Mouse (Mus musculus) CD4-positive helper T cell, adult 2 months (primary cell): ENCODE measurements around the gene Slc26a3.
"Not testable (repeated sequence)": the region's sequence is repeated elsewhere in the genome, so short reads cannot be mapped to it uniquely, and the experiment has no call there.

Experiments
- DNase-seq: peaks from one replicate; pipeline ENCODE4 v3.0.0-alpha.2; 2012; ENCODE audit warnings: low read depth, missing footprints, low spot score

Slc26a3 gene

DNA sequence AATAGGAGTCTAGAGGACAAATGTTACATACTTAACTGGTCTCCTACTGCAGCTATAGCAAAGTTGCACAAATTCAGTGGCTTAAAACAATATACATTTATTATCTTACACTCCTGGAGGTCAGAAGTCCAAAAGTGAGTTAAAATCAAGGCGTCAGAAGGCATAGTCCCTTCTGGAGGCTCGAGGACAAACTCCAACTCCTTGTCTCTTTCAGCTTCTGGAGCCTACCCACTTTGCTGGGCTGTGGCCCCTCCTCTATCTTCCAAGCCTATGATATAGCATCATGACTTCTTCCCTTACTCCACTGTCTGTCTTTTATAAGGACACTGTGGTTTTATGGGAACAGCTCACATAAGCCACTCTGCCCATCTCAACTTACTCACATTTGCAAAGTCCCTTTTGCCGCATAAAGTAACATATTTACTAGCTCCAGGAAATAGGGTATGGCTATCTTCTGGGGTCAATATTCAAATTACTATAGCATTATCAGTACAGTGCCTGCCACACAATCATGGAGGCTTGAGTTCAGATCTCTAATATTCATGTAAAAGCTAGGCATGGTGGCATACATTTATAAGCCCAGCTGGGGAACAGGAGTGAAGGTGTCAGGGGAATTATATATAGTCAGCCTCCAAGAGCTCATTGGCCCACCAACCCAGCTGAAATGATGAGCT, 31.4 kb downstream of the Slc26a3 start:
- DNase-seq, result no peak

DNA sequence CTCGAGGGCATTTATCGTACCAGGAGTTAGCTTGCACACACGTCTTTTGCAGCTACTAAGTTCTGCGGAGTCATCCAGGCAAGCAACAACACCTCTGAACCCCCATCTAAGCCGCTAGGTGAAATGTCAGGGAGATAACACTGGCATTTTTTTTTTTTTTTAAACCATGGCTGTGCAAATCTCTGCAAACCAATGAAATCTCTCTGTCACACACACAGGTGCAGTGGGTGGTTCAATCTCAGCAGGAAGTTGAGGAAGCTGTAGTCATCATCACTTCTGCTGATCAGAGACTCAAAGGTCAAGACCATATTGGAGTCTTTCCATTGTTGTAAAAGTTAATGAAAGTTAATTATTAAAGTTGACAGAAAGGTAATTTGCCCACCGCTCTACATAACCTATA, 47.1 kb downstream of the Slc26a3 start:
- no peak for DNase-seq

DNA sequence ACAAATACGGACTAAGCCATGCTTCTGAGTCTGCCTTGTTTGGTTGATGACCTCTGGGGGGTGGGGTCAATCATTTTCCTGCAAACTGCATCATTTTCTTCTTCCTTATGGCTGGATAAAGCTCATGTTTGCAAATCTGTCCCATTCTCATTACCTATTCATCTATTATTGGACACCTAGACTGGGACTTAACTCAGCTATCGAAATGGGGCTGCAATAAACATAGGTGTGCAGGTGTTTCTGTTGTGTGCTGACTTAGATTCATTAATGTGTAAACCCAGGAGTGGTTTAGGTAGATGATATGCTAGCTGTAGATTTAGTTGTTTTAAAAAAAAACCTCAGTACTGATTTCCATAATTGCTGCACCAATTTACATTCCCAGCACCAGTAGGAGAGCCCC, 48.9 kb downstream of the Slc26a3 start:
- DNase-seq, result no peak

DNA sequence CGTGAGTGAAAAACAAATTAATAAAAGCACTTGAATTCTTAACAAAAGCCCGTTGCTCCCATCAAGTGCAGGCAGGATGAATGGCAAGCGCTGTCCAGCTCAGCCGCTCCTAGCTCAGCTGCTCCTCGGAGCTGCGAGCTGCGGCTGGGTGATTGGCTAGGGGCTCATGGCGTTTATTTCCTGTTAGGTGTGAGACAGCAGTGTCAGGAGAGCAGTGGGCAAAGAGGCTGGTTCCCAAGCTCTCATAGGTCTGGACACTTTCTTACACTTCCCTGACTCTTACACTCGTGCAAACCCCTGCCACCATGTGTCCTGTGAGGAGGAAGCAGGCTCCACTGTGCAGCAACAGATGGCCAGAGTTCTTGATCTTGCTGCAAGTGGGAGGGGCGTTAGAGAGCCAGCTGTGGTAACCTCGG, 53.5 kb downstream of the Slc26a3 start:
- DNase-seq, result no peak

DNA sequence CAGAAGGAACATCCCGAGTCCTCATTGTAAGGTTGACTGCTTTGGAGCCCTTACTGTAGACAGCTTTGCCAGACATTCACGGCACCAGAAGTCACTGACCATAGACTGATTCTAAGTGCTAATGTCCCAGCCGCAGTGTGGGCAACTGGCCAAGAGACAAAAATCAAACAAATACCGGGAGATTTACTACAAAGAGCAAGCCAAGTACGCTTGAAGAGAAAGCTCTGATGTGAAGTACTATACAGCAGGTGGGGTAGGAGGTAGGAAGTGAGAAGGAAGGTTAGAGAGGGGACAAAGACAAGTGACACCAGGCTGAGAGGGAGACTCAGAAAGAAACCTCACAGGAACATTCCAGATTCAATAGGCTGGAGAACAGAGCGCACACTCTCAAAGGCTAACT, 54.2 kb downstream of the Slc26a3 start:
- no peak for DNase-seq

DNA sequence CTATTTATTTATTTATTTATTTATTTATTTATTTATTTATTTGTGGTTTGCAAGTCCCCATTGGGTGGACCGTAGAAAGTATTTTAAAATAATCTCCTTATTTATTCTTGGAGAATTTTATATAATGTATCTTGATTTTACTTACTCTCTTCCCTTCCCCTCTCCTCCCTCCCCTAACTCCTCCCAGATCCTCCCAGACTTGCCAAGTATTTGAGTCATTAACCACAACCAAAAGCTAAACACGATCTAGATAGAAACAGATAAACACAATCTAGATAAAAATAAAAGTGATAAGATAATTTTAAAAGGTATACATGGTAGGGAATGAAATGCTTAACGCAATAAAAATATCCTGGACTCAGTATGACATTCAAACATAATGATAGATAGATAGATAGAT, 58.7 kb downstream of the Slc26a3 start:
- no peak for DNase-seq

DNA sequence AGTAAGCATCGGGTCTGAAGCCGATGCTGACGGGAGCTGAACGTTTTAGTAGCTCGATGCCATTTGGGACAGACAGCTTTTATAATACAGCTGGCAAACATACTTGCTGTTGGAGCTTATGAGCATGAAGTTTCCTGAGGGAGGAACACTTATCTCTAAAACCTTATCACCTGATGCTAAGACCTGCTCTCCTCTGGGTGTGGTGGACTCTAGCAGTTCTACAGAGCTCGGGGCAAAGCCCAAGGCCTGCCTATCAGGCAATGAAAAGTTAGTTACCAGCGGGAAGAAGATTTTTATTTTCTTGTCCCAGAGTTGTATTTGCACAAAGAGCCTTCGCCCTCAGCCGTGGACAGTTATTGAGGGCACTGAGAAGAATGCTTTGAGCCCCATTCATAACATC, 65.6 kb downstream of the Slc26a3 start:
- DNase-seq, result no peak

DNA sequence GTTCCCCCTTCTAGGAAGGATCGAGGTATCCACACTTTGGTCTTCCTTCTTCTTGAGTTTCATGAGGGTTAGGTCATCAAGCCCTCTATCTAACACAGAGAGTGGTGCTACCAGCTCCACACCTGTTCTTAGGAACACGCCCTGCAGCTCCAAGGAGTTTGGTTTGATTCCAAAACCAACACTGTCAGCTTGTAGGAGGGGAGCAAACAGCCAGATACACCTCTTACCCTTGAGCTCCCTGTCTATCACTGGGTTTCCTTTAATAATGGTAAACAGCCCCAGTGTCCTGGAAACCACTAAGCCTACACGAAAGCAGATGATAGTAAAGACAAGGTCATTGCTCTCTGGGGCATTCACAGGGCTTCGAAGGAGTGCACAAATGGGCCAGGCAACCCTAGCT, 67.8 kb downstream of the Slc26a3 start:
- no peak for DNase-seq

DNA sequence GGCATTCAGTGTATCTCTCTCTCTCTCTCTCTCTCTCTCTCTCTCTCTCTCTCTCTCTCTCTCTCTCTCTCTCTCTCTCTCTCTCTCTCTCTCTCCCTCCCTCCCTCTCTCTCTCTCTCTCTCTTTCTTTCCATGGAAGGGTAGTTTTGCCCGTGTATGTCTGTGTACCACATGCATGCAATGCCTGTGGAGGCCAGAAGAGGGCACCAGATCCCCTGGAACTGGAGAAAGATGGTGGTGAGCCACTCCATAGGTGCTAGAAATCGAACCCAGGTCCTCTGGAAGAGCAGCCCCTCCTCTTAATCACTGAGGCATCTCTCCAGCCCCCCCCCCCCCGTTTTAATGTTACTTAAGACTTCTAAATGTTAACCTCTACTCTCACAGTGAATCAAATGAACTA, 69.6 kb downstream of the Slc26a3 start:
- DNase-seq, result peak; percentile 9

DNA sequence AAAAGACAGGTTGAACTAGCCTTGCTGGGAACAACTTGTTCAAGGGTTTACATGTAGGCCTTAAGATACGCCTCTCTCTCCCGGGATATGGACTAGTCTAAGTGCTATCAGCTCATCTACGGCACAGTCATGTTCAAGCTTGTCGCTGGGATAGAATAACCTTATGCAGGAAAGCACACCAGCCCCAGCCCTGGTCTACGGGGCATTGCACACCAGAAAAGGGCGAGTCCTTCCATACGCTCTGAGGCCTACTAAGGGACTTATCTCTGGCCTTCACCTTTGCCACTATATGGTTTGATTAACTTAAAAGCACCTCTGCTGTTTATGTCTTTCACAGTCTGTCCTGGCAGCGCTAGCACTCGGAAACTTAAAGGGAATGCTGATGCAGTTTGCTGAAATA, 70.7 kb downstream of the Slc26a3 start:
- no peak for DNase-seq

DNA sequence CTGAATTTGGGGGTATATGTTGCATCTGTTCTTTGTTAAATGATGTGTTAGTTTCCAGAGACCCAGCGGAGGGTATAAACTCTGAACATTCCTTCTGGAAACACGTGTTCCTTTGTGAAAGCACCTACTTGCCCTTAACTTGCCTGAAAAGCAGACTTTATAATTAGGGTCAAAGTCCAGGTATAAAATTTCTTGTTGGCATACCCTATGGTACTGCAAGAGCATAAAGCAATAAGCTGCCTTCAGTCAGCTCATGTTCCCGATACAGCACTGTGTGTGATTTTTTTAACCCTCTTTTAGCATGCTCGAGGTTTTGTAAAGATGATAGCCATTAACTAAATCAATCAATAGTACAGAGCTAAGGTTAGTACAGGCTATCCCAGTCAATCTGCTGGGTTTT, 71.9 kb downstream of the Slc26a3 start:
- DNase-seq, result no peak

DNA sequence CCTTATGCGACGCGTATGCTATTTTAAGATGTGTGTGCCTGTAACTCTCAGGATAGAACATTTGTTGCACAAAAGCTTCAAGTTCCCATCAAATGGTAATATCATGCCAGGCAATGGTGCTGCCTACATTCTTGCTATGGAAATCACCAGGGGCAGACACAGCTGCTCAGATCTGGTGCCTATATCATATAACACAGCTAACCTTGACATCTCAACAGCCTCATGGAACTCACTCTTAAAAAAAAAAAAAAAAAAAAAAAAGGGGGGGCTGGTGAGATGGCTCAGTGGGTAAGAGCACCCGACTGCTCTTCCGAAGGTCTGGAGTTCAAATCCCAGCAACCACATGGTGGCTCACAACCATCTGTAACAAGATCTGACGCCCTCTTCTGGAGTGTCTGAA, 87.5 kb downstream of the Slc26a3 start:
- not testable (repeated sequence) for DNase-seq

DNA sequence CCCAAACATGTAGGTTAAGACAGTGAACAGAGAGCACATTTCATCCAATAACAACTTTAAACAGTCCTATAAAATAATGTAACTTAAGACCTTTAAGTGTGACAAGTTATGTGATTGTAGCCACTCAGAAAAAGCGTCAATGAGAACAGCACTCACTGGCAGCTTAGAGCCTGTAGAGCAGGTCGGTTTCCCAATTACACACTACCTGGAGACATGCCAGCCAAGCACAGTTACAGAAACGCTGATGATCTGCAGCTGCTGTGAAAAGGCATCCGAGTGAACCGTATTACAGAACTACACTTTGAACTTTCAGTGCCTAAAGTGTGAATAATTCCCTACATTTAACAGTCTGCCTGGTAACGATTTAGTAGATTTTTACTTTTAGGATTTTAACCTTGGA, 95.8 kb downstream of the Slc26a3 start:
- no peak for DNase-seq

DNA sequence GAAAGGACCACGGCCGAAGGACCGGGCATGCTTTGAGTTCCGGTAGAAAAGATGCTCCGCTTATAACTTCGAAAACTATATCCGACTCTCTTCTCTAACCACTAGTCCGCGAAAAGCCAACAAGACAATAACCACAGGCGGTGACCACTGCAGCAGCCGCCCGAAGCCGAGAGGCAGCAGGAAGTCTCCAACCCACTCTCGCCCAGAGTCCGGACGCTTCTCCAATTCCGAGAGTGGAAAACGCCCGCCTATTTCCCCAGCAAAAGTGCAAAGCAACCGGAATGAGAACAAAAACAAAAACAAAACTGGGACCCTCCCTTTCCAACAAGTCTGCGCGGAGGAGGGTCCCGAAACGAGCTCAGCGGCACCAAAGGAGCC, 108.3 kb downstream of the Slc26a3 start:
- DNase-seq, result no peak

DNA sequence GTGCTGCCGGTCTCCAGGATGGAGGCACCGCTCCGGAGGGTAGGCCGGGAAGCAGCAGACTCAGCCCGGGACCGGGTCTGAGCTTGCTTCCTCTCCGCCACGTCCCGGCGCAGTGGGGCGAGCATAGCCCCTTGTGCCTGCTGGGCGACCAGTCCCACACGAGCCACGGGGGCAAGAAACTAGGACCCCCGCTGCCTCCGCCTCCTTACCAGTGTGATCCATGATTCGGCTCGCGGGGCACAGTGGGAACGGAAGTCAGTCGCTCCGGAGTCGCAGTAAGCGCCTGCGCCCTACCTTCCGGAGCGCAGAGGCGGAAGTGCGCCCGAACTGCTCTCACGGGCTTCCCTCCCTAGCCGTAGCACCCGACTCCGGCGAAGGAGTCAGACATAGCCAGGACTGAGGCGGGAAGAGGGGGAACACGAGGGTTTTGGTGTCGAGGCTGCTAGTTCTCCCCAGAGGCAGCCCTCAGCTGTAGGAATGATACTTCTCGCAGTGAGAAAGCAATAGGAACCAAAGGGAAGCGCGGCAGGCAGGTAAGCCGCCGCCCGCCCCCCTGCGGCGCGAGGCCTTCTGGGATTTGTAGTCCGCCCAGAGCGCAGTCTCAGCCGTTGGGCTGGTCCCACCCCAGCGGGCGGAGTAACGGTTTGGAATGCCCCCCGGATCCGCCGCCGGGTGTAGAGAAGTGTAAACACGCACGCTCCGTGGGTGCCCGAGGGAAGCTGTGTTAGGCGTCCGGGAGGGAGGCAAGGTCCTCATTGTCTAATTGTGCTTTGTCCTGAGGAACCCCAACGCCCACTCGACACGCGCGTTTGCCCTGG, 108.9 kb downstream of the Slc26a3 start, which contains the start of gene Cbll1:
Gene Cbll1 (minus strand): TSS at position 303 of the 818 bp plus-strand sequence.
- peak; percentile 95 for DNase-seq

DNA sequence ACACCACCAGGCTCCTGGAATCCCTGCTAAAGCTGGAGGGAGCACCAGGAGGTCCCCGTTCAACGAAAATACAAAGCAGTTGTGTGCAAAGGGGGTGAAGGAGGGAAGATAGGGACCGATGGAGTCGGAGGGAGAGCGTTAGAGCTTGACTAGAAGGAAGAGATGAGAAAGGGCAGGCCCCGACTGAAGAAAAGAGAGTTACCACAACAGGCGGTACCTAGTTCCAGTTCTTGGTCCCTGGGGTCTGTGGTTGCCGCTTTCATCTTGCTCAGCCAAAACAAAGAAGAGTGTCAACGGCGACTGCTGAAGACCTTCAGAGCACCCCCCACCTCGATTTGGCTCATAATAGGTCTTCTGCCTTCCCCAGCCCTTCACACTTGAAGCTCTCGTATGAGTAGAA, 109.5 kb downstream of the Slc26a3 start:
- no peak for DNase-seq

DNA sequence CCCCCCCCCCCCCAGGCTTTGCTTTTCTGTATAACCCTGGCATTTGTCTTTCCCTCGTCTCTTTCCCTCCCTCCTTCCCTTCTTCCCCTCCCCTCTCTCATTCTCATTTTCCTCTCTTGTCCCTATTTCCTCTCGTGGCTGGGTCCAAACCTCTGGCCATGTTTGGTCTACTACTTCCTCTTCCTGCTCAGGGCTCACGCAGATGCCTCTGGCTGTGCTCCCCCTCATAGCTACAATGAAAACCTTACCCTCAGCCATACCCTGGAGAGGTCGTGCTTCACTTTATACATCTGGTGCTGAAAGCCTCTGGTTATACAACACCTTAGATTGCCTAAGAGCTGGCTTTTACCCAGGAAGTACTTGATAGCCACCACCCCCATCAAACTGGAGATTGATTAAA, 110.6 kb downstream of the Slc26a3 start:
- DNase-seq, result no peak

DNA sequence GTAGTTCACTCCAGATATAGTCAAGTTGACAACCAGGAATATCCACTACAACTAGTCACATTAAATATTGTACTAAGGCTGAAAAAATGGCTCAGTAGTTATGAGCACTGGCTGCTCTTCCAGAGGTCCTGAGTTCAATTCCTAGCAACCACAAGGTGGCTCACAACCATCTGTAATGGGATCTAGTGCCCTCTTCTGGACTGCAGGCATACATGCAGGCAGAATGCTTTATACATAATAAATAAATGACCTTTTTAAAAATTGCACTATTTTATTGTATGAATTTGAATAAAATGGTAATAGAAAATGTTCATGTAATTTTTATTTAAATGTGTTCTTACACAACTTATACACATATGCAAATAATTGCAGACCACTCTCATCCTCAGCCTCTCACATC, 112.5 kb downstream of the Slc26a3 start:
- peak; percentile 17 for DNase-seq

DNA sequence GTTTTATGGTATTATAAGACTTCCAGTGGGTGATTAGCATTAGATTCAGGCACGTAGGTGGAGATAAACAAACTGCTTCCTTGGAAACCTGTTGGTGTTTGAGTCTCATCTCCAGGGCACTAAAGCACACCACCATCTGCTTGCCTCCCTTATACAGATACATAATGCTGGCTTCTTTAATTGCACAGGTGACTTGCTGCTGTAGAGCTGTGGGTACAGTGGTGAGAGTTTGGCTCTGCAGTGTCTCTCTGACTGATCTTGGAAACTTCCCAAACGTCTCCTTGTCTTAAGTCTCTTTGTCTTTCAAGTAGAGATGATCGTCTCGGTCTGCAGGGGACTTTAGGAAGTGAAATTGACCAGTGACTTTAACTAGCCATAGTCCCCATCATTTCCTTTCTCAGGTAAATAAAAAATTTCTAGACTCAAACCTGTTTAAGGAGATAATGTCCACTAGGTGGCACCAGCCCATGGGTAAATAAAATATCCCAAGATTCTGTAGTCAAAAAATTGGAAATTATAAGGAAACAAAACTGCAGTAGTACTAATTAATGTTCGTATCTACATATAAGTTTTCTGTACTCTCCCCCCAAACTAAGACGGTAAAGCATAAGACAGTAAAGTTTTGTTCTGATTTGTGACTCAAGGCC, 117.2 kb downstream of the Slc26a3 start:
- DNase-seq, result peak; percentile 23

DNA sequence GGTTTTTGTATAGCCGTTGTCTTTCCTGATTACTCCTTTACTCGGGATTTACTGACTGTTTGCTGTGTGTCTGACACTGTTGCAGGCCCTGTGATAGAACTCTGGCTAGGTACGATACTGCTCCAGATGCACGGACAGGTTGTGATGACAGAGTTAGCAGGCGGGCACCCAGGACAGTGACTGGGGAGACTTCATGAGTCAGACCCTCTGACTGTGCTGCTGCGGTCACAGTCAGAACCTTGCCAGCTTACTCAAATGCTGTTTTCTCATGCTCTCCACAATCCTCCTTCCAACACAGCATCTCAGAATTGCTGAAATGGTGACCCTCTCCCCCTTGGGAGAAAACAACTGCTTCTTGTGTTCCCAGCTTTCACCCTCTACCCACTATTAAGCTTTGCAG, 117.8 kb downstream of the Slc26a3 start:
- DNase-seq, result no peak

DNA sequence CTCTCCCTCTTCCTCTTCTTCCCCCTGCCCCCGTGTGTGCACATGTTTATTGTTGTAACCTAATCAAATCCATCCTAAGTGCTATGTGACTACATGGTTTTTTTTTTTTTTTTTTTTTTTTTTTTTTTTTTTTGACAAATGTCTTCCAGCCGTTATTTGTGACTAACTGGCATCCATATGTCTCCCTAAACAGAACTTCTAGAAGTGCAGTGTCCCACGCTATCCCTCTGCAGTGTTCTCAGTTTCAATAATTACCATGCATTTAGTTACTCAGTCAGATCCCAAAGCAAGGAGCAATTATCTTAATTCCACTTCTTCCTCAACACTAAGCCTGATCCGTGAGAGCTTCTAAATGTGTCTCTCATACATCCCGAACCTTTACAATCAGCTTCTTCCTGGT, 120.5 kb downstream of the Slc26a3 start:
- no peak for DNase-seq

DNA sequence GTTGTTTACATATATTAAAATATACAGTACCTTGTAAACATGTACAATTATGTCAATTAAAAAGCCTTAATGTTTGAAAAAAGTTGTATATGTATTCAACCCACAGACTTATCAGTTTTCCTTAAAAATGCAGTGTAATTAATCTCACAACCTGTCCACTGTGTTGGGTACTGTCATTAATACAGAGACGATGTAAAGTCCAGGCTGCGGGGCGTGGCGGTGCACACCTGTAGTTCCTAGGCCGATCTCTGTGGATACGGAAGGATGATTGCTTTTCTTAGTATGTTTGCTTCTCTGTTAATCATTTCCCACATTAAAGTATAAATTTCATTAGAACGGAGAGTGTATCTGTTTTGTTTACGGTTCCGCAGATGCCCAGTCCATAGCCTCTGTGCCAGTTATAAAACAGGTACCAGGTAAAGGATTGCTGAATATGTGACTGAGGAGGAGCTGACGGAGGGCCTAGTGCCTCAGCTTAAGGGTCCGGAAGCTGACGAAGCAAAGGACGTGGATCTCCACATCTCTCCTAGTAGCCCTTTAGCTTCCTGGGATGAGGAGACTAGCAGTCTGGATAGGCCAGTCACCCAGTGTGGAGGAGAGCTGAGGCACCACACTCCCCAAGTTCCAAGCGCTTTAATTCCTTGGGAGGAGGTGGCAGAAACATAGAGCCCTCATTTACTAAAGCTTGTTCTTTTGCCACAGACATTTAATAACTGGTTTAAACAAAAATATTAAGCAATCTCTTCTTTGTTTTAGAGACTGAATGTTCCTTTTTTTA, 122.2 kb downstream of the Slc26a3 start:
- DNase-seq, result no peak
